Mouse (Mus musculus) neural tube, embryonic 15.5 days (tissue): ENCODE results near the gene Supt20. TPM values are rescaled to one million over a fixed set of nuclear protein-coding genes. Genes with fewer than 3 reads are reported as not detected.

Experiments used
- polyA plus RNA-seq: library from polyadenylated mRNA; unstranded; fragments of >200 nt; fragmentation: Nextera tagmentation; extraction: Ambion mirVana; gene quantifications from 2 replicates; pipeline ENCODE4 v1.2.1, GENCODE M21; 2015

Gene Supt20
- polyA plus RNA-seq, 1 experiment from 2014 or later, result 80.7 TPM

Other genes starting within 250 kb of the Supt20 start
- 0.40 and 0.42 TPM in 2 replicates for gene Gm21958, start 21.5 kb downstream of the Supt20 start, polyA plus RNA-seq
- gene Exosc8, start 42.6 kb downstream of the Supt20 start, polyA plus RNA-seq, result 71.9 and 88.5 TPM in 2 replicates
- gene Alg5, start 42.7 kb downstream of the Supt20 start, polyA plus RNA-seq, result 45.7 and 49.0 TPM in 2 replicates
- gene Smad9, start 62.8 kb downstream of the Supt20 start, polyA plus RNA-seq, result 0.86 and 0.91 TPM in 2 replicates
- gene Rfxap, start 115.0 kb downstream of the Supt20 start, polyA plus RNA-seq, result 43.4 and 44.2 TPM in 2 replicates
- 0.96 and 1.4 TPM in 2 replicates for gene Sertm1, start 223.1 kb downstream of the Supt20 start, polyA plus RNA-seq